Mouse (Mus musculus) ES-E14 (cell line): Measurements from ENCODE around the gene Rela. TPM values are rescaled to one million over a fixed set of nuclear protein-coding genes. Genes with fewer than 3 reads are reported as not detected.
A peak's percentile ranks its signal among the peaks of the same experiment; 100 is the strongest.

Experiments
- DNase-seq: peaks from one replicate; pipeline ENCODE4 v3.0.0-alpha.2; 2013; ENCODE audit warnings: low read depth, low spot score
- H3K27ac ChIP-seq: 2 replicates; pipeline ENCODE4 v1.5.1; 2012; ENCODE audit warnings: low read depth, mild to moderate bottlenecking, low read length, moderate library complexity, mixed read lengths; ENCODE audit not compliant: poor library complexity, insufficient read depth, severe bottlenecking
- H3K36me3 ChIP-seq: 2 replicates; pipeline ENCODE4 v1.6.1; 2012; ENCODE audit warnings: mild to moderate bottlenecking, low read length, moderate library complexity, mixed read lengths; ENCODE audit not compliant: control insufficient read depth, poor library complexity, insufficient read depth, severe bottlenecking
- H3K4me1 ChIP-seq, 2 experiments: fragments of 150-350 bp in 1 of 2; sonication (generic) in 1 of 2; 2 replicates each; pipeline ENCODE4 v1.6.1; 2012; ENCODE audit warnings: low read length in 2 of 2, mild to moderate bottlenecking in 1 of 2, mixed read lengths in 1 of 2; ENCODE audit not compliant: control insufficient read depth in 2 of 2, insufficient read depth in 2 of 2, poor library complexity in 1 of 2
- H3K4me3 ChIP-seq, 2 experiments: fragments of 150-350 bp in 1 of 2; sonication (generic) in 1 of 2; 2 replicates each; pipeline ENCODE4 v1.5.1; 2012; ENCODE audit warnings: low read length in 2 of 2, low read depth in 1 of 2, mild to moderate bottlenecking in 1 of 2, mixed read lengths in 1 of 2; ENCODE audit not compliant: insufficient read depth in 1 of 2, poor library complexity in 1 of 2, severe bottlenecking in 1 of 2
- H3K9ac ChIP-seq: 2 replicates; pipeline ENCODE4 v1.6.1; 2012; ENCODE audit warnings: low read depth, mild to moderate bottlenecking, low read length, mixed read lengths; ENCODE audit not compliant: poor library complexity, insufficient read depth, severe bottlenecking
- H3K9me3 ChIP-seq: fragments of 150-350 bp; sonication (generic); 2 replicates; pipeline ENCODE4 v1.6.1; 2012; ENCODE audit warnings: low read depth, mild to moderate bottlenecking, low read length; ENCODE audit not compliant: control insufficient read depth, insufficient read depth
- CHD2 ChIP-seq: IDR thresholded peaks from 2 replicates; pipeline ENCODE4 v1.6.1; 2014; ENCODE audit warnings: mild to moderate bottlenecking, low read depth, low read length, inconsistent platforms
- HCFC1 ChIP-seq: IDR thresholded peaks from 2 replicates; pipeline ENCODE4 v1.6.1; 2012; ENCODE audit warnings: low read length, inconsistent platforms, borderline replicate concordance; ENCODE audit not compliant: insufficient read depth
- MAFK ChIP-seq: IDR thresholded peaks from 2 replicates; pipeline ENCODE4 v1.6.1; 2014; ENCODE audit warnings: mild to moderate bottlenecking, low read depth, low read length, inconsistent platforms; ENCODE audit not compliant: insufficient read depth
- ZC3H11A ChIP-seq: IDR thresholded peaks from 2 replicates; pipeline ENCODE4 v1.6.1; 2012; ENCODE audit warnings: low read depth, mild to moderate bottlenecking, inconsistent platforms, low read length, borderline replicate concordance
- ZNF384 ChIP-seq: IDR thresholded peaks from 2 replicates; pipeline ENCODE4 v1.6.1; 2012; ENCODE audit warnings: low read depth, low read length, inconsistent platforms
- in situ Hi-C, 2 experiments: fragments of 600-800 bp; cut with MboI; formaldehyde crosslinking; loops; one replicate each; pipeline ENCODE4 v1.15.1; 2025; ENCODE audit warnings: low sequenced_read_pairs in 2 of 2, inconsistent platforms in 1 of 2; ENCODE audit not compliant: unreplicated experiment in 2 of 2
- total RNA-seq: library from RNA; depleted of rRNA; stranded (reverse); fragments of 300-350 nt; gene quantifications from 2 replicates; pipeline ENCODE4 v1.2.3, GENCODE M21; 2012; rRNA removed

Rela gene
- total RNA-seq, result 9.7 and 12.1 TPM in 2 replicates

- Histone ChIP-seq H3K4me1 (peaks cover 0 to 10% of the 10 kb centered on the region in 2 experiments; a peak in 1 of 4 replicates), H3K27ac (peak within 1 kb of the TSS; percentile 48), H3K9me3 (no peaks in the 10 kb centered on the region), H3K9ac (peak within 1 kb of the TSS; percentile 90), H3K4me3 (peak within 1 kb of the TSS; percentile 75 to 79), H3K36me3 (peaks cover 12% of the 10 kb centered on the region)
- DNase-seq, result peak; percentile 68
- in situ Hi-C loops, result no loop called here
- TF ChIP-seq ZC3H11A, result no peak
- no peak for TF ChIP-seq CHD2
- TF ChIP-seq HCFC1, result no peak; the same call in 1 of the 2 replicates
- TF ChIP-seq ZNF384, result no peak
- no peak for TF ChIP-seq MAFK
These were observed at the start of gene Rela for GRCm38 (mm10) chr19:5637069-5638047. Gene Rela, plus strand, starts transcription at chr19:5637483.

- no peaks in the 10 kb centered on the region for H3K4me1 ChIP-seq
- in situ Hi-C loops, result no loop called here
- H3K4me3 ChIP-seq, result no peak overlapping the region
- H3K9me3 ChIP-seq, result no peaks in the 10 kb centered on the region
- H3K36me3 ChIP-seq, result no peaks in the 10 kb centered on the region
- H3K27ac ChIP-seq, result no peak overlapping the region
- no peak overlapping the region; the same call in 1 of the 2 replicates for H3K9ac ChIP-seq
- no peak for DNase-seq
- TF ChIP-seq HCFC1 (no peak), CHD2 (no peak), ZNF384 (no peak), ZC3H11A (no peak), MAFK (no peak)
These were observed 48.1 kb upstream of the Rela start for GRCm38 (mm10) chr19:5589159-5589558.

DNA sequence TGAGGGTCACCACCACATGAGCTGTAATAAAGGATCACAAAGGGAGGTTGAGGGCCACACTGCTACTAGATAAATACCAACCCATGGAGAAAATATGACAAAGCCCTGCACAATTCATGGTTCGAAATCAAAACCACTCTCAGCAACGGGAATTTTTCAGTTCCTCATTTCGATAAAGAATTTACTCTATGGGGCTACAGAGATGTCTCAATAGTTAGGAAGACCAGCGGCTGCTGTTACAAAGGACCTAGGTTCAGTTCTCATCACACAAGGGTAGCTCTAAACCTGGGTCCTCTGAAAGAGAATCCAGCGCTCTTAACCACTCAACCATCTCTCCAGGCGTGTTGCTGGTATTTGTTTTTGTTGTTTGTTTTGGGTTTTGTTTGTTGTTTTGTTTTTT, 45.4 kb upstream of the Rela start:
- in situ Hi-C loops, result no loop called here
- Histone ChIP-seq H3K4me3 (no peak overlapping the region), H3K36me3 (no peaks in the 10 kb centered on the region), H3K9me3 (no peaks in the 10 kb centered on the region), H3K4me1 (no peaks in the 10 kb centered on the region), H3K27ac (no peak overlapping the region), H3K9ac (no peak overlapping the region)
- no peak for TF ChIP-seq ZC3H11A
- TF ChIP-seq MAFK, result no peak
- no peak for TF ChIP-seq HCFC1
- no peak for TF ChIP-seq CHD2
- TF ChIP-seq ZNF384, result no peak
- no peak for DNase-seq

DNA sequence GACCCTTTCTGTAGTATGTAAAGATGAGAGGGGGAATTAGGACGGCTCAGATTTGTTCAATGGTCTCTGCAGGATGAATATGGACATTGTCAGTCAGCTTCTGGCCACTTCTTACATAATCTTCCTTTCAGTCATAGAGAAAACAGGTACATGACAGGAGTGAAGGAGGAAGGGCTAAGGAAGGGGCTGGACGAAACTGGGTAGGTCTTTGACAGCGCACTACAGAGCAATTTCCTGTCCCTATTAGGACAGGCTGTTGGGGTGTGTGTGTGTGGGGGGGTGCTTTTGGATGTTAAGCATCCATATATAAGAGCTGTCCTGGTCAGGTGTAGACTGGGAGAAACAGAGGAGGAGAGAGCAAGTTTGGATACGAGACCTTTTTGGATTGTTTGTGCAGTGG, 38.1 kb upstream of the Rela start:
- Histone ChIP-seq H3K4me3 (no peak overlapping the region), H3K27ac (no peak overlapping the region), H3K9ac (no peak overlapping the region), H3K9me3 (no peaks in the 10 kb centered on the region), H3K4me1 (peaks cover 0 to 5% of the 10 kb centered on the region in 2 experiments; a peak in 3 of 4 replicates), H3K36me3 (peaks cover 13% of the 10 kb centered on the region)
- in situ Hi-C loops, result no loop called here
- TF ChIP-seq HCFC1 (no peak), CHD2 (no peak), MAFK (no peak), ZNF384 (no peak), ZC3H11A (no peak)
- no peak for DNase-seq
